Mouse (Mus musculus): Measurements from ENCODE around the gene Xlr5c. TPM values are rescaled to one million over a fixed set of nuclear protein-coding genes. Genes with fewer than 3 reads are reported as not detected.
"Not testable (repeated sequence)": the region's sequence is repeated elsewhere in the genome, so short reads cannot be mapped to it uniquely, and the experiment has no call there.

The Xlr5c gene
- total and polyA plus RNA-seq, 3 experiments: 0.27 TPM; not detected in 2

GRCm38 (mm10) chrX:73327215-73327614 is 34.4 kb upstream of the Xlr5c start:
- ATAC-seq (ENCODE audit: extremely low read depth, insufficient number of reproducible peaks, low FRiP score, poor library complexity, severe bottlenecking) (no peak), DNase-seq (ENCODE audit: low spot score) (no peak)
- Histone ChIP-seq H3K4me3 (ENCODE audit: low read depth, low read length) (no peak overlapping the region), H3K4me1 (ENCODE audit: insufficient read depth, low read depth, low read length) (no peaks in the 10 kb centered on the region), H3K27me3 (ENCODE audit: insufficient read depth, low read length) (peaks cover 5% of the 10 kb centered on the region; the same call in 1 of the 2 replicates), H3K9me3 (replicated peaks) (no peaks in the 10 kb centered on the region), H3K36me3 (replicated peaks) (no peaks in the 10 kb centered on the region)
- TF ChIP-seq GATA2 (IDR thresholded peaks at IDR 0.05; ENCODE audit: borderline replicate concordance, low read depth, low read length) (no peak), POLR2AphosphoS5 (IDR thresholded peaks at IDR 0.05; ENCODE audit: insufficient replicate concordance, low read depth, low read length) (no peak)

- TF ChIP-seq TAL1 (conservative IDR thresholded peaks at IDR 0.05; ENCODE audit: low read depth, low read length): no peak
- no peak for TF ChIP-seq CTCF (IDR thresholded peaks at IDR 0.05; ENCODE audit: low read depth, low read length)
- no peak for TF ChIP-seq POLR2AphosphoS5 (IDR thresholded peaks at IDR 0.05; ENCODE audit: insufficient replicate concordance, low read depth, low read length)
- no peak for TF ChIP-seq GATA2 (IDR thresholded peaks at IDR 0.05; ENCODE audit: borderline replicate concordance, low read depth, low read length)
- no peak for TF ChIP-seq GATA1 (IDR thresholded peaks at IDR 0.05; ENCODE audit: borderline replicate concordance, low read length)
Measured at GRCm38 (mm10) chrX:73321029-73321428, 28.3 kb upstream of the Xlr5c start.

GRCm38 (mm10) chrX:73312522-73312921 is 19.7 kb upstream of the Xlr5c start:
- H3K27me3 ChIP-seq (ENCODE audit: insufficient read depth, low read length): no peaks in the 10 kb centered on the region
- DNase-seq (ENCODE audit: low spot score): no peak
- H3K36me3 ChIP-seq (replicated peaks): no peaks in the 10 kb centered on the region
- H3K9me3 ChIP-seq (replicated peaks): no peaks in the 10 kb centered on the region
- ATAC-seq (ENCODE audit: extremely low read depth, insufficient number of reproducible peaks, low FRiP score, poor library complexity, severe bottlenecking): no peak
- TF ChIP-seq CTCF (IDR thresholded peaks at IDR 0.05; ENCODE audit: low read depth, low read length) (no peak), GATA2 (IDR thresholded peaks at IDR 0.05; ENCODE audit: borderline replicate concordance, low read depth, low read length) (no peak), TAL1 (conservative IDR thresholded peaks at IDR 0.05; ENCODE audit: low read depth, low read length) (no peak), GATA1 (IDR thresholded peaks at IDR 0.05; ENCODE audit: borderline replicate concordance, low read length) (no peak), POLR2AphosphoS5 (IDR thresholded peaks at IDR 0.05; ENCODE audit: insufficient replicate concordance, low read depth, low read length) (no peak)
- H3K4me1 ChIP-seq (ENCODE audit: insufficient read depth, low read depth, low read length): no peaks in the 10 kb centered on the region
- no peak overlapping the region for H3K4me3 ChIP-seq (ENCODE audit: low read depth, low read length)

More at GRCm38 (mm10) chrX:73321029-73321428, 28.3 kb upstream of the Xlr5c start:
- Histone ChIP-seq H3K36me3 (replicated peaks) (no peaks in the 10 kb centered on the region), H3K27me3 (ENCODE audit: insufficient read depth, low read length) (no peaks in the 10 kb centered on the region), H3K4me1 (ENCODE audit: insufficient read depth, low read depth, low read length) (no peaks in the 10 kb centered on the region), H3K9me3 (replicated peaks) (no peaks in the 10 kb centered on the region), H3K4me3 (ENCODE audit: low read depth, low read length) (no peak overlapping the region)
- DNase-seq (ENCODE audit: low spot score): no peak
- ATAC-seq (ENCODE audit: extremely low read depth, insufficient number of reproducible peaks, low FRiP score, poor library complexity, severe bottlenecking): no peak

GRCm38 (mm10) chrX:73295745-73296144 is 3.0 kb upstream of the Xlr5c start:
- not testable (repeated sequence) for H3K4me3 ChIP-seq (ENCODE audit: low read depth, low read length); H3K4me1 ChIP-seq (ENCODE audit: insufficient read depth, low read depth, low read length); H3K36me3 ChIP-seq (replicated peaks); H3K9me3 ChIP-seq (replicated peaks); H3K27me3 ChIP-seq (ENCODE audit: insufficient read depth, low read length); ATAC-seq (ENCODE audit: extremely low read depth, insufficient number of reproducible peaks, low FRiP score, poor library complexity, severe bottlenecking); DNase-seq (ENCODE audit: low spot score)

- H3K27me3 ChIP-seq (ENCODE audit: insufficient read depth, low read length): not testable (repeated sequence)
Measured at GRCm38 (mm10) chrX:73265270-73265669, 27.5 kb downstream of the Xlr5c start, which contains the start of gene Xlr3c. Xlr3c (minus strand) TSS chrX:73265390.

GRCm38 (mm10) chrX:73262428-73262827 is 30.3 kb downstream of the Xlr5c start:
- not testable (repeated sequence) for H3K4me3 ChIP-seq (ENCODE audit: low read depth, low read length)

More at GRCm38 (mm10) chrX:73265270-73265669, 27.5 kb downstream of the Xlr5c start, which contains the start of gene Xlr3c:
- H3K4me1 ChIP-seq (ENCODE audit: insufficient read depth, low read depth, low read length); H3K9me3 ChIP-seq (replicated peaks); H3K36me3 ChIP-seq (replicated peaks); DNase-seq (ENCODE audit: low spot score); ATAC-seq (ENCODE audit: extremely low read depth, insufficient number of reproducible peaks, low FRiP score, poor library complexity, severe bottlenecking); H3K4me3 ChIP-seq (ENCODE audit: low read depth, low read length): not testable (repeated sequence)

GRCm38 (mm10) chrX:73242821-73243325 is 49.9 kb downstream of the Xlr5c start, which contains the start of gene Xlr4c:
Xlr4c (minus strand) TSS chrX:73243130.
- DNase-seq (ENCODE audit: low spot score); H3K36me3 ChIP-seq (replicated peaks); H3K4me3 ChIP-seq (ENCODE audit: low read depth, low read length); H3K4me1 ChIP-seq (ENCODE audit: insufficient read depth, low read depth, low read length); H3K27me3 ChIP-seq (ENCODE audit: insufficient read depth, low read length); ATAC-seq (ENCODE audit: extremely low read depth, insufficient number of reproducible peaks, low FRiP score, poor library complexity, severe bottlenecking); H3K9me3 ChIP-seq (replicated peaks): not testable (repeated sequence)

More at GRCm38 (mm10) chrX:73262428-73262827, 30.3 kb downstream of the Xlr5c start:
- H3K36me3 ChIP-seq (replicated peaks); DNase-seq (ENCODE audit: low spot score); H3K27me3 ChIP-seq (ENCODE audit: insufficient read depth, low read length); H3K9me3 ChIP-seq (replicated peaks); H3K4me1 ChIP-seq (ENCODE audit: insufficient read depth, low read depth, low read length); ATAC-seq (ENCODE audit: extremely low read depth, insufficient number of reproducible peaks, low FRiP score, poor library complexity, severe bottlenecking): not testable (repeated sequence)

Other genes starting within 250 kb of the Xlr5c start
Only the 20 nearest of the 21 such genes appear.
- gene Xlr4a, start 210.5 kb downstream of the Xlr5c start, total RNA-seq (2014; fragmentation: Nextera tagmentation): not detected in 2 replicates
- gene Xlr4a, start 210.5 kb downstream of the Xlr5c start, total RNA-seq (2017): not detected in 2 replicates
- not detected in 2 replicates for gene Xlr4a, start 210.5 kb downstream of the Xlr5c start, polyA plus RNA-seq (2012)
- not detected in 2 replicates for gene Xlr3a, start 195.9 kb downstream of the Xlr5c start, total RNA-seq (2014; fragmentation: Nextera tagmentation)
- 0.16 and 0.29 TPM in 2 replicates for gene Xlr3a, start 195.9 kb downstream of the Xlr5c start, total RNA-seq (2017)
- not detected in 2 replicates for gene Xlr3a, start 195.9 kb downstream of the Xlr5c start, polyA plus RNA-seq (2012)
- not detected in 2 replicates for gene Gm14685, start 175.9 kb downstream of the Xlr5c start, total RNA-seq (2014; fragmentation: Nextera tagmentation)
- 0.16 TPM in 1 of 2 replicates, not detected in the other for gene Gm14685, start 175.9 kb downstream of the Xlr5c start, total RNA-seq (2017)
- gene Gm14685, start 175.9 kb downstream of the Xlr5c start, polyA plus RNA-seq (2012): not detected in 2 replicates
- not detected in 2 replicates for gene Xlr5b, start 144.2 kb downstream of the Xlr5c start, total RNA-seq (2014; fragmentation: Nextera tagmentation)
- gene Xlr5b, start 144.2 kb downstream of the Xlr5c start, total RNA-seq (2017): not detected in 2 replicates
- gene Xlr5b, start 144.2 kb downstream of the Xlr5c start, polyA plus RNA-seq (2012): not detected in 2 replicates
- not detected in 2 replicates for gene DXBay18, start 143.5 kb downstream of the Xlr5c start, total RNA-seq (2014; fragmentation: Nextera tagmentation)
- gene DXBay18, start 143.5 kb downstream of the Xlr5c start, total RNA-seq (2017): not detected in 2 replicates
- gene DXBay18, start 143.5 kb downstream of the Xlr5c start, polyA plus RNA-seq (2012): not detected in 2 replicates
- gene Spin2d, start 116.0 kb downstream of the Xlr5c start, total RNA-seq (2014; fragmentation: Nextera tagmentation): not detected in 2 replicates
- gene Spin2d, start 116.0 kb downstream of the Xlr5c start, total RNA-seq (2017): 0.11 TPM in 1 of 2 replicates, not detected in the other
- gene Spin2d, start 116.0 kb downstream of the Xlr5c start, polyA plus RNA-seq (2012): not detected in 2 replicates
- gene Xlr3b, start 100.8 kb downstream of the Xlr5c start, total RNA-seq (2014; fragmentation: Nextera tagmentation): not detected in 2 replicates
- gene Xlr3b, start 100.8 kb downstream of the Xlr5c start, total RNA-seq (2017): 0.11 TPM in 1 of 2 replicates, not detected in the other
- gene Xlr3b, start 100.8 kb downstream of the Xlr5c start, polyA plus RNA-seq (2012): not detected in 2 replicates
- not detected in 2 replicates for gene Xlr4b, start 78.6 kb downstream of the Xlr5c start, total RNA-seq (2014; fragmentation: Nextera tagmentation)
- 0.11 TPM in 1 of 2 replicates, not detected in the other for gene Xlr4b, start 78.6 kb downstream of the Xlr5c start, total RNA-seq (2017)
- gene Xlr4b, start 78.6 kb downstream of the Xlr5c start, polyA plus RNA-seq (2012): not detected in 2 replicates
- gene F8a, start 64.7 kb downstream of the Xlr5c start, total RNA-seq (2014; fragmentation: Nextera tagmentation): 2.0 and 2.3 TPM in 2 replicates
- gene F8a, start 64.7 kb downstream of the Xlr5c start, total RNA-seq (2017): 5.9 and 6.1 TPM in 2 replicates
- gene F8a, start 64.7 kb downstream of the Xlr5c start, polyA plus RNA-seq (2012): 14.7 and 18.2 TPM in 2 replicates
- not detected in 2 replicates for gene Xlr4c, start 49.8 kb downstream of the Xlr5c start, total RNA-seq (2014; fragmentation: Nextera tagmentation)
- gene Xlr4c, start 49.8 kb downstream of the Xlr5c start, total RNA-seq (2017): 0.33 TPM in 1 of 2 replicates, not detected in the other
- not detected in 2 replicates for gene Xlr4c, start 49.8 kb downstream of the Xlr5c start, polyA plus RNA-seq (2012)
- gene Xlr3c, start 27.6 kb downstream of the Xlr5c start, total RNA-seq (2014; fragmentation: Nextera tagmentation): not detected in 2 replicates
- gene Xlr3c, start 27.6 kb downstream of the Xlr5c start, total RNA-seq (2017): 0.16 TPM in 1 of 2 replicates, not detected in the other
- not detected in 2 replicates for gene Xlr3c, start 27.6 kb downstream of the Xlr5c start, polyA plus RNA-seq (2012)
- not detected in 2 replicates for gene Xlr5a, start within 50 bp of the Xlr5c start, total RNA-seq (2014; fragmentation: Nextera tagmentation)
- not detected in 2 replicates for gene Xlr5a, start within 50 bp of the Xlr5c start, total RNA-seq (2017)
- gene Xlr5a, start within 50 bp of the Xlr5c start, polyA plus RNA-seq (2012): not detected in 2 replicates
- not detected in 2 replicates for gene Gm45015, start 43.9 kb upstream of the Xlr5c start, total RNA-seq (2014; fragmentation: Nextera tagmentation)
- not detected in 2 replicates for gene Gm45015, start 43.9 kb upstream of the Xlr5c start, total RNA-seq (2017)
- not detected in 2 replicates for gene Gm45015, start 43.9 kb upstream of the Xlr5c start, polyA plus RNA-seq (2012)
- 13.0 and 21.1 TPM in 2 replicates for gene Zfp275, start 49.6 kb upstream of the Xlr5c start, total RNA-seq (2014; fragmentation: Nextera tagmentation)
- 9.4 and 9.9 TPM in 2 replicates for gene Zfp275, start 49.6 kb upstream of the Xlr5c start, total RNA-seq (2017)
- gene Zfp275, start 49.6 kb upstream of the Xlr5c start, polyA plus RNA-seq (2012): 2.0 TPM in 2 replicates
- not detected in 2 replicates for gene Gm18336, start 105.8 kb upstream of the Xlr5c start, total RNA-seq (2014; fragmentation: Nextera tagmentation)
- gene Gm18336, start 105.8 kb upstream of the Xlr5c start, total RNA-seq (2017): not detected in 2 replicates
- gene Gm18336, start 105.8 kb upstream of the Xlr5c start, polyA plus RNA-seq (2012): not detected in 2 replicates
- gene Zfp92, start 118.1 kb upstream of the Xlr5c start, total RNA-seq (2014; fragmentation: Nextera tagmentation): not detected in 2 replicates
- 0.06 TPM in 1 of 2 replicates, not detected in the other for gene Zfp92, start 118.1 kb upstream of the Xlr5c start, total RNA-seq (2017)
- gene Zfp92, start 118.1 kb upstream of the Xlr5c start, polyA plus RNA-seq (2012): not detected in 2 replicates
- gene Trex2, start 142.4 kb upstream of the Xlr5c start, total RNA-seq (2014; fragmentation: Nextera tagmentation): not detected in 2 replicates
- not detected in 2 replicates for gene Trex2, start 142.4 kb upstream of the Xlr5c start, total RNA-seq (2017)
- gene Trex2, start 142.4 kb upstream of the Xlr5c start, polyA plus RNA-seq (2012): not detected in 2 replicates
- gene Haus7, start 166.1 kb upstream of the Xlr5c start, total RNA-seq (2014; fragmentation: Nextera tagmentation): 14.4 and 19.3 TPM in 2 replicates
- gene Haus7, start 166.1 kb upstream of the Xlr5c start, total RNA-seq (2017): 34.1 and 35.2 TPM in 2 replicates
- gene Haus7, start 166.1 kb upstream of the Xlr5c start, polyA plus RNA-seq (2012): 3.6 and 3.9 TPM in 2 replicates
- gene Bgn, start 190.6 kb upstream of the Xlr5c start, total RNA-seq (2014; fragmentation: Nextera tagmentation): not detected in 2 replicates
- 0.17 TPM in 1 of 2 replicates, not detected in the other for gene Bgn, start 190.6 kb upstream of the Xlr5c start, total RNA-seq (2017)
- not detected in 2 replicates for gene Bgn, start 190.6 kb upstream of the Xlr5c start, polyA plus RNA-seq (2012)
- gene Atp2b3, start 210.1 kb upstream of the Xlr5c start, total RNA-seq (2014; fragmentation: Nextera tagmentation): not detected in 2 replicates
- not detected in 2 replicates for gene Atp2b3, start 210.1 kb upstream of the Xlr5c start, total RNA-seq (2017)
- not detected in 2 replicates for gene Atp2b3, start 210.1 kb upstream of the Xlr5c start, polyA plus RNA-seq (2012)